Mouse (Mus musculus) liver, adult 2 months (tissue): Measurements from ENCODE around the gene Nemp1. TPM values are rescaled to one million over a fixed set of nuclear protein-coding genes. Genes with fewer than 3 reads are reported as not detected.
A peak's percentile ranks its signal among the peaks of the same experiment; 100 is the strongest.

Experiments
- DNase-seq: peaks from one replicate; pipeline ENCODE4 v3.0.0-alpha.2; 2011; ENCODE audit warnings: low read depth, low spot score; ENCODE audit errors: extremely low read depth
- H3K27ac ChIP-seq: fragments of 200-500 bp; replicated peaks from 2 replicates; pipeline ENCODE4 v1.5.1; 2012; ENCODE audit warnings: low read depth, mild to moderate bottlenecking, control low read depth, inconsistent platforms, low read length; ENCODE audit not compliant: insufficient read depth
- H3K27me3 ChIP-seq: fragments of 200-500 bp; 2 replicates; pipeline ENCODE4 v1.6.1; 2012; ENCODE audit warnings: mild to moderate bottlenecking, moderate library complexity, low read length, inconsistent platforms; ENCODE audit not compliant: control insufficient read depth, insufficient read depth
- H3K36me3 ChIP-seq: fragments of 200-500 bp; 2 replicates; pipeline ENCODE4 v1.6.1; 2012; ENCODE audit warnings: low read length, inconsistent platforms; ENCODE audit not compliant: control insufficient read depth, insufficient read depth
- H3K4me1 ChIP-seq: fragments of 200-500 bp; 2 replicates; pipeline ENCODE4 v1.6.1; 2011; ENCODE audit warnings: low read length; ENCODE audit not compliant: control insufficient read depth, insufficient read depth
- H3K4me3 ChIP-seq: fragments of 200-500 bp; 2 replicates; pipeline ENCODE4 v1.5.1; 2011; ENCODE audit warnings: low read depth, mild to moderate bottlenecking, control low read depth, low read length, moderate library complexity; ENCODE audit not compliant: insufficient read depth
- H3K79me2 ChIP-seq: fragments of 200-500 bp; 2 replicates; pipeline ENCODE4 v1.6.1; 2012; ENCODE audit warnings: inconsistent platforms, mild to moderate bottlenecking, low read length, moderate library complexity; ENCODE audit not compliant: control insufficient read depth, insufficient read depth
- H3K9ac ChIP-seq: fragments of 200-500 bp; 2 replicates; pipeline ENCODE4 v1.6.1; 2012; ENCODE audit warnings: low read depth, mild to moderate bottlenecking, control low read depth, inconsistent platforms, low read length
- CTCF ChIP-seq: fragments of 200-500 bp; IDR thresholded peaks from 2 replicates; pipeline ENCODE4 v1.5.1; 2011; ENCODE audit warnings: low read depth, low read length, control low read depth
- POLR2A ChIP-seq: fragments of 200-500 bp; IDR thresholded peaks from 2 replicates; pipeline ENCODE4 v1.6.1; 2011; ENCODE audit warnings: low read length, control low read depth; ENCODE audit not compliant: insufficient read depth; ENCODE audit errors: extremely low read depth
- WGBS: fragments of 180-500 bp; shearing (Covaris S2); methylation state at CpG from one replicate; pipeline ENCODE4 v1.1.7; 2018; 5-methylcytosine and 5-hydroxymethylcytosine counted together
- polyA plus RNA-seq: library from polyadenylated mRNA; depleted of rRNA; stranded (reverse); fragments of >200 nt; gene quantifications from 2 replicates; pipeline ENCODE4 v1.2.3, GENCODE M21; 2012
- total RNA-seq: library from RNA; depleted of rRNA; stranded (reverse); fragments of >200 nt; gene quantifications from 2 replicates; pipeline ENCODE4 v1.2.3, GENCODE M21; 2014

The Nemp1 gene
- total and polyA plus RNA-seq, 2 experiments, result 2.0 to 5.5 TPM

DNA sequence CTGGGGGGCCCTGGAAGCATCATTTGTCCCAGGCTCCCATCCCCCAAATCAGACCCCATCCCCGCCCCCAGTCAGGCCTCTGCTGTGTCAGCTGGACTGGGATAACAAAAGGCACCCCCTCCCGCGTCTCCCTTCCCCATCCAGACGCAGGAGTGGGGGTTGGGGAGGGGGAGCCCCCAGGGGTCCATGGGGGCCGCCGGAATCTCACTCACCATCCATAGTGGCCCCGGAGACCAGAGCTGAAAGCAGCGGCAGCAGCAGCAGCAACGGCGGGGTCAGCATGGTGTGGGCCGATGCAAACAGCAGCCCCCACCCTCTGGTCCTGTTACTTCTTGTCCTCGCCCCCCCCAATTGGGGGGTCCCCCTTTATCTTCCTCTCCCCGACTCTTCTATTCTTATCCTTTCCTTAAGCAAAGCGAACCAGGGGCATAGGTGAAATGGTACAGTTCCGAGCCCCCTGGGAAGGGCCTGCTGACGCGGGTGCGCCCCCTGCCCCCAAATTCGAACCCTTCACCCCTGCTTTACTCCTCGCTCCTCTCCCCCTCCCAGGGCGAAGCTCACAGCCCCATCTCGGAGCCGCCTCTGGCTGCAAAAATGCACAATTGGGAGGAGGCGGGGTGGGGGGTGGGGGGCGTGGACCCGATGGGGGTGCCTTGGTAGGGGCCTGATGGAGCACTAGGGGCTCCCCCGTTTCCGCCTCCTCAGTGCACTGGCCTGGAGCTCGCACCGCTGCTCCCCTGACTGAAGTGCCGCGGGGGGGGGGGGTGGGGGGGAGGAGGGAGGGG, 46.1 kb upstream of the Nemp1 start, which contains the start of gene Lrp1:
TSS of gene Lrp1 (minus strand) at position 743 of the 785 bp plus-strand sequence.
- WGBS, result 3% methylated on average over 23 of the region's 32 CpGs
- peak within 1 kb of the TSS; percentile 80 for H3K4me3 ChIP-seq
- peaks cover 16% of the 10 kb centered on the region for H3K4me1 ChIP-seq
- H3K27me3 ChIP-seq, result no peaks in the 10 kb centered on the region
- peak within 1 kb of the TSS; percentile 97 for H3K9ac ChIP-seq
- DNase-seq, result no peak
- no peaks in the 10 kb centered on the region for H3K36me3 ChIP-seq
- H3K79me2 ChIP-seq, result peaks cover 20% of the 10 kb centered on the region; the same call in 1 of the 2 replicates
- no peak for TF ChIP-seq CTCF
- peak; percentile 56; the same call in 1 of the 2 replicates for TF ChIP-seq POLR2A
- peak within 1 kb of the TSS; percentile 100 for H3K27ac ChIP-seq

DNA sequence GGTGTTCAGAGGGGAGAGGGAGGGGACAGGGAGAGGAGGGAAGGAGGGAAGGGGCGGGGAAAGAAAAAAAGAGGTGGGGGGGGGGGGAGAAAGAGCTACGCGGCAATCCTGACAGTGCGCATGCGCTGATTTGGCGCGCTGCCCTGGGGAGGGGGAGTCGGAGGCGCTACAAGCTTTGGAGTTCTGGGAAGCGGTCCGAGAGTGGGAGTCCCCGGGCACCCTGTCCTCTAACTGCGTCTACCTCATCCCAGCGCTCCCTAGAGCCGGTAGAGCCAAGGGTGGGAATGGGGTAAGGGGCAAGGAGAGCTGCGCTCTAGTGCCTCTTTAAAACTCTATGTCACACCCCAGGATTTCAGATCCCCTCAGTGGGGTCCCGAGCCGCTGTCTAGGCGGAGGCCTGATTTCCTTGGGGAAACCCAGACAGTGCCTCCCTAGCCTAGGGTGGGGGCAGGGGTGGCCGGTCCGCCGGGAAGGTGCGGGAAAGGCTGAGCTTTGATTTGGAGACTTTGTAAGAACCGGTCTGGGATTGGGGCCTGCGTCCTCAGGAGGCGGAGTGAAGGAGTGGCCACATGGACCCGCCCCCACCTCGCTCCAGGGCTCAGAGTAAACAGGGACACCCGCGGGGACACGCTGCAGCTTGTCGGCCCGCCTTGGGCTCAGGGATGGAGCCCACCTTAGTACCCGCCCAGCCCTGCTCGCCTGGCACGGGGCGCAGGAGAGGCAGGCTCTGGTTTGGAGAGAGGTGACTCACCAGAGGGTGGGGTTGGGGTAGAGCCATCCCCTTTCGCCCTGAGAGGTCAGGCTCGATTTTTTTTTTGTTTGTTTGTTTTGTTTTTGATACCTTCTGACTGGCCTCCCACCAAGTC, 45.3 kb upstream of the Nemp1 start:
- Histone ChIP-seq H3K79me2 (peaks cover 12% of the 10 kb centered on the region; the same call in 1 of the 2 replicates), H3K36me3 (no peaks in the 10 kb centered on the region), H3K9ac (peak overlapping the region; percentile 93), H3K4me3 (peak overlapping the region; percentile 69), H3K27ac (peak overlapping the region; percentile 100), H3K4me1 (peaks cover 8% of the 10 kb centered on the region), H3K27me3 (no peaks in the 10 kb centered on the region)
- TF ChIP-seq POLR2A (peak; percentile 58; the same call in 1 of the 2 replicates), CTCF (no peak)
- peak; percentile 74 for DNase-seq
- 1% methylated on average over 37 of the region's 39 CpGs for WGBS

DNA sequence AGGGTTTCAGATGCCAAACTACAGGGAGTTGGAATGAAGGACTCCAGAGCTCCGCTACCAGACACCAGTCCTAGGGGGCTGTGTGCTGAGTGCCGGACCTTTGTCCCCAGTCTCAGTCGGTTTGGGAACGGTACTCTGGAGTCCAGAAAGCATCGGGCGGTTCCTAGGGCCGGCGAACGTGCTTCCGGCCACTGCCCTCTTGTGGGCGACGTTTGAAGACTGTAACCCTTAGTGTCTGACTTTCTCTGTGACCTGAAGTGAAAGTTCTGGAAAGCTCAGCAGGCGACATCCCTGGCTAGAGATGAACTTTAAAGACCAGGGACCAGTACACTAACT, 44.7 kb upstream of the Nemp1 start:
- TF ChIP-seq POLR2A (no peak), CTCF (peak; percentile 76)
- 0 out of 2 replicates have a peak overlapping the region, but pooled peaks have one; percentile 2 for H3K4me3 ChIP-seq
- H3K27me3 ChIP-seq, result no peaks in the 10 kb centered on the region
- under 1% methylated on average over 13 of the region's 13 CpGs for WGBS
- no peaks in the 10 kb centered on the region for H3K36me3 ChIP-seq
- peaks cover 5% of the 10 kb centered on the region for H3K4me1 ChIP-seq
- H3K9ac ChIP-seq, result peak overlapping the region; percentile 38
- peak overlapping the region; percentile 100 for H3K27ac ChIP-seq
- peak; percentile 100 for DNase-seq
- H3K79me2 ChIP-seq, result peaks cover 11% of the 10 kb centered on the region; the same call in 1 of the 2 replicates

DNA sequence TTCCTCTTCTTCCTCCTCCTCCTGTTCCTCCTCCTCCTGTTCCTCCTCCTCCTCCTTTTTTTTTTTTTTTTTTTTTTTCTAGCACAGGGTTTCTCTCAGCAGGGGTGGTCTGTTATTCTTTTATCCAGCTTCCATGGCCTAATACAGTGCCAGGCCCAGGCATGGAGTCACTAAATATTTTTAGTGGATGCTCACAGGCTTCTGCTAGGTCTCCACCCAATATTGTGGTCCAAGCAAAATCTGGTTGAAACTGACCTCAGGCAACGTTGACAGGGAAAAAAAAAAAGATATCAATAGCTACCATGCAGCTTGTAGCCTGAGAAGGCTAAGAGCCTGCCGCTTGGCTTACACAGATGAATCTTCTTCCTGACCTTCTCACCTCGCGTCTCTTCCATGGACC, 44.0 kb upstream of the Nemp1 start:
- H3K27ac ChIP-seq, result peak overlapping the region; percentile 100; the same call in 1 of the 2 replicates
- H3K36me3 ChIP-seq, result no peaks in the 10 kb centered on the region
- no peaks in the 10 kb centered on the region for H3K27me3 ChIP-seq
- DNase-seq, result no peak
- no peak overlapping the region for H3K9ac ChIP-seq
- peaks cover 11% of the 10 kb centered on the region; the same call in 1 of the 2 replicates for H3K79me2 ChIP-seq
- 66% methylated on average over 4 of the region's 4 CpGs for WGBS
- no peak overlapping the region for H3K4me3 ChIP-seq
- TF ChIP-seq POLR2A, result no peak
- TF ChIP-seq CTCF, result no peak
- peaks cover 4% of the 10 kb centered on the region for H3K4me1 ChIP-seq

DNA sequence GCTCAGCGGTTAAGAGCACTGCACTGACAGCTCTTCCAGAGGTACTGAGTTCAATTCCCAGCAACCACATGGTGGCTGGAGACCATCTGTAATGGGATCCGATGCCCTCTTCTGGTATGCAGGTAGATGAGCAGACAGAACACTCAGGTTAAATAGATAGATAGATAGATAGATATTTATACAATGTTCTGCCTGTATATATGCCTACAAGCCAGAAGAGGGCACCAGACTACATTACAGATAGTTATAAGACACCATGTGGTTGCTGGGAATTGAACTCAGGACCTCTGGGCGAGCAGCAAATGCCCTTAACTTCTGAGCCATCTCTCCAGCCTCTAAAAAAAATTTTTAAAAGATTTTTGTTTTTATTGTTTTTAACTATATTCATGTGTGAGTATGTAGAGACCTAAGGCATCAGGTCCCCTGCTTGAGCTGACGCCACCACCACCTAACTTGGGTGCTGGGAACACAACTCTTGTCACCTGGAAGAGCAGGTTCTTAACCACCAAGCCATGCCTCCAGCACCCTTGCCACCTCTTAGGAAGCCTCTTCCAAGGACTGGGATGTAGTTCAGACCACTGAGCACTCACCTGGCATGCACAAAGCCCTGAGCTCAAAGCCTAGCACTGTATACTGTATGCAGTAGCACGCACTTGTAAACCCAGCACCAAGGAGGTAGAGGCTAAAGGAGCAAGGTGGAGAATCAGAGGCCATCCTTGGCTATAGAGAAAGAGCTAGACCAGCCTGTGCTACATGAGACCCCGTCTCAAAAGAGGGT, 43.1 kb upstream of the Nemp1 start:
- no peaks in the 10 kb centered on the region for H3K36me3 ChIP-seq
- peaks cover 9% of the 10 kb centered on the region; the same call in 1 of the 2 replicates for H3K79me2 ChIP-seq
- no peak overlapping the region for H3K4me3 ChIP-seq
- no peaks in the 10 kb centered on the region for H3K27me3 ChIP-seq
- DNase-seq, result no peak
- peaks cover 3% of the 10 kb centered on the region for H3K4me1 ChIP-seq
- TF ChIP-seq POLR2A, result no peak
- no peak for TF ChIP-seq CTCF
- no peak overlapping the region for H3K9ac ChIP-seq
- 95% methylated on average over 6 of the region's 6 CpGs for WGBS
- H3K27ac ChIP-seq, result no peak overlapping the region
